In genomic region chr1:167802510-167803271, GRCm38 (mm10) we compare ENCODE assay signal across 8 mouse cellular contexts.
A peak's percentile ranks its signal among the peaks of the same experiment; 100 is the strongest.
DNase-seq lines count a peak whose midpoint lies in the region; ATAC-seq and TF ChIP-seq lines count a peak whose summit lies in the region.

No protein-coding gene starts in this region.

- peak overlapping the region; percentile 27; the same call in 1 of the 2 replicates for H3K4me3 ChIP-seq in cortical plate, adult 2 months (ENCODE audit: insufficient read depth, low read length)
- peak overlapping the region; percentile 55 for H3K4me3 ChIP-seq in heart, embryonic 12.5 days
- H3K4me3 ChIP-seq in midbrain, embryonic 13.5 days (replicated peaks) = peak overlapping the region; percentile 52

- no peak overlapping the region for H3K27ac ChIP-seq in cortical plate, adult 2 months (ENCODE audit: insufficient read depth, low read length)
- no peak overlapping the region for H3K27ac ChIP-seq in heart, embryonic 12.5 days (ENCODE audit: poor library complexity, severe bottlenecking)
- H3K27ac ChIP-seq in midbrain, embryonic 13.5 days = peak overlapping the region; percentile 94

- no peak for TF ChIP-seq CTCF in cortical plate, adult 2 months (IDR thresholded peaks at IDR 0.05; ENCODE audit: extremely low read depth, insufficient read depth, low read length)

- no peaks in the 10 kb centered on the region for H3K36me3 ChIP-seq in heart, embryonic 12.5 days
- H3K36me3 ChIP-seq in midbrain, embryonic 13.5 days = no peaks in the 10 kb centered on the region

- H3K4me2 ChIP-seq in heart, embryonic 12.5 days = peak overlapping the region; percentile 95
- peak overlapping the region; percentile 70 for H3K4me2 ChIP-seq in midbrain, embryonic 13.5 days (replicated peaks)

- H3K9ac ChIP-seq in heart, embryonic 12.5 days = peak overlapping the region; percentile 56
- H3K9ac ChIP-seq in midbrain, embryonic 13.5 days (replicated peaks) = peak overlapping the region; percentile 63

- peak; percentile 57 for ATAC-seq in heart, embryonic 12.5 days (ENCODE audit: insufficient number of reproducible peaks, low FRiP score)
- peak; percentile 86 for ATAC-seq in midbrain, embryonic 13.5 days
- no peak for ATAC-seq in erythroid progenitor cell, adult 5-6 weeks (replicated peaks; ENCODE audit: low FRiP score, poor library complexity, severe bottlenecking)

- DNase-seq in layer of hippocampus, adult 11-12 months (ENCODE audit: low spot score) = peak; percentile 23
- no peak for DNase-seq in layer of hippocampus, adult 9-10 months (ENCODE audit: low spot score)
- peak; percentile 49 for DNase-seq in layer of hippocampus, adult 9-11 months
- no peak for DNase-seq in urinary bladder, postnatal 36 days (ENCODE audit: low spot score in 2 of 2)

- WGBS in heart, embryonic 12.5 days = 1% methylated on average over 59 of the region's 59 CpGs
- under 1% methylated on average over 59 of the region's 59 CpGs for WGBS in midbrain, embryonic 13.5 days

- H3K27me3 ChIP-seq in heart, embryonic 12.5 days (replicated peaks) = peaks cover 71% of the 10 kb centered on the region
- H3K27me3 ChIP-seq in midbrain, embryonic 13.5 days = peaks cover 62% of the 10 kb centered on the region

- no peaks in the 10 kb centered on the region for H3K4me1 ChIP-seq in cortical plate, adult 2 months (ENCODE audit: control insufficient read depth, insufficient read depth, low read length)
- H3K4me1 ChIP-seq in heart, embryonic 12.5 days (replicated peaks) = peaks cover 3% of the 10 kb centered on the region
- peaks cover 39% of the 10 kb centered on the region for H3K4me1 ChIP-seq in midbrain, embryonic 13.5 days (replicated peaks)

- no peak for TF ChIP-seq POLR2A in cortical plate, adult 2 months (IDR thresholded peaks at IDR 0.05; ENCODE audit: extremely low read depth, insufficient read depth, low read length)

- no peaks in the 10 kb centered on the region for H3K9me3 ChIP-seq in heart, embryonic 12.5 days (replicated peaks)
- H3K9me3 ChIP-seq in midbrain, embryonic 13.5 days = no peaks in the 10 kb centered on the region

Comparison
In these comparisons a context has a peak if more than half of its experiments do, and no peak if none do; other contexts are left out.
1. DNase-seq: peak in layer of hippocampus, adult 11-12 months (single experiment) and layer of hippocampus, adult 9-11 months (single experiment); none in layer of hippocampus, adult 9-10 months (single experiment) and urinary bladder, postnatal 36 days (0 of 2).
2. Peak in every context shown above with its lines, with median percentiles within 50 percentile points of each other: H3K4me3 ChIP-seq.